Mouse (Mus musculus) CD4-positive naive resting alpha-beta T cell, adult 57 days (primary cell): ENCODE results near the gene Csl. TPM values are rescaled to one million over a fixed set of nuclear protein-coding genes. Genes with fewer than 3 reads are reported as not detected.

ENCODE experiments used
- total RNA-seq: library from RNA; stranded (reverse); gene quantifications from one replicate; pipeline ENCODE4 v1.2.4, GENCODE M21; 2023

Gene Csl
- 0.30 TPM for total RNA-seq

GRCm38 (mm10) chr10:99759558-99759957, at the start of gene Csl:
Gene Csl (minus strand): TSS chr10:99759658.

